Mouse (Mus musculus): ENCODE data around the gene Cntn5. TPM values are rescaled to one million over a fixed set of nuclear protein-coding genes. Genes with fewer than 3 reads are reported as not detected.

The Cntn5 gene
- polyA plus RNA-seq, 1 experiment from 2014 or later, result 0.41 TPM

DNA sequence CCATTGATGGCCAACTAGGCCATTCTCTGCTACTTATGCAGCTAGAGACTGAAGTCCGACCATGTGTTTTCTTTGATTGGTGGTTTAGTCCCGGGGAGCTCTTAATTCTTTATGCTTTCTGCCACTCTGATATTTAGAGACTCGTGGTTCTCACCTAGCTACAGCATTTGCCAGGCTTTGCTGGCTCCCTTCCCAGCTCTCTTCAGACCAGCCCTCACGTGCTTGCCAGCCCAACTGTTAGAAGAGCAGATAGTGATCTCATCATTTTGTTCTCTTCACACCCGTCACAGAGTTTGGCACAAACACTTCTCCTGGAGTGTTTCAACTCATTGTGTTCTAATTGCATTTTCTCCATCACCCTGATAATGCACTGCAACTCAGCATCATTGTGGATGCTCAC, 1005.5 kb downstream of the Cntn5 start:
- H3K4me3 ChIP-seq (replicated peaks; ENCODE audit: low read length), result no peak overlapping the region
- no peaks in the 10 kb centered on the region for H3K9me3 ChIP-seq (replicated peaks; ENCODE audit: control insufficient read depth, low read length)
- H3K4me1 ChIP-seq (ENCODE audit: control insufficient read depth, insufficient read depth, low read length), result no peaks in the 10 kb centered on the region
- 57% methylated on average over 5 of the region's 5 CpGs for WGBS
- H3K4me2 ChIP-seq (ENCODE audit: low read depth, low read length), result no peak overlapping the region
- H3K27ac ChIP-seq (ENCODE audit: low read length), result no peak overlapping the region
- no peak for ATAC-seq (ENCODE audit: insufficient read depth, low FRiP score)
- no peaks in the 10 kb centered on the region for H3K36me3 ChIP-seq (ENCODE audit: control insufficient read depth, insufficient read depth, low read length)
- no peaks in the 10 kb centered on the region for H3K27me3 ChIP-seq (ENCODE audit: control insufficient read depth, insufficient read depth, low read length)
- no peak overlapping the region for H3K9ac ChIP-seq (ENCODE audit: low read length)

DNA sequence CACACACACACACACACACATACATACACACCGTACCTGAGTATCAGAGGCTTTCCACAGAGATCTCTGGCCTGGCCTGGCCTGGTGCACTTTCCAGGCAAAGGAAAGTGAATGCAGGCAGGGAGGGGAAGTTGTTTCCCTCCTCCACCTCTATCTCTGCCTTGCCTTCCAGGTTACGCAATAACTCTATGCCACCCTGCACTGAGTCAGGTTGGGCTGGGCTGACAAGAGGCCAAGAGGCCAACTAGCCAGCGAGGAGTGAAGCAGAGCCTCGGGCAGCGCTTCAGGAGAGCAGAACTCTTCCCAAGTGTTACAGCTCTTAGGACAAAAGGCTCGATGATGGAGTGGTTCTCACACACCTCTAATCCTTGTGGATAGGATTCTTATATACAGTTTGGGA, 1018.4 kb downstream of the Cntn5 start:
- 79% methylated on average over 6 of the region's 6 CpGs for WGBS
- no peaks in the 10 kb centered on the region for H3K27me3 ChIP-seq (ENCODE audit: control insufficient read depth, insufficient read depth, low read length)

DNA sequence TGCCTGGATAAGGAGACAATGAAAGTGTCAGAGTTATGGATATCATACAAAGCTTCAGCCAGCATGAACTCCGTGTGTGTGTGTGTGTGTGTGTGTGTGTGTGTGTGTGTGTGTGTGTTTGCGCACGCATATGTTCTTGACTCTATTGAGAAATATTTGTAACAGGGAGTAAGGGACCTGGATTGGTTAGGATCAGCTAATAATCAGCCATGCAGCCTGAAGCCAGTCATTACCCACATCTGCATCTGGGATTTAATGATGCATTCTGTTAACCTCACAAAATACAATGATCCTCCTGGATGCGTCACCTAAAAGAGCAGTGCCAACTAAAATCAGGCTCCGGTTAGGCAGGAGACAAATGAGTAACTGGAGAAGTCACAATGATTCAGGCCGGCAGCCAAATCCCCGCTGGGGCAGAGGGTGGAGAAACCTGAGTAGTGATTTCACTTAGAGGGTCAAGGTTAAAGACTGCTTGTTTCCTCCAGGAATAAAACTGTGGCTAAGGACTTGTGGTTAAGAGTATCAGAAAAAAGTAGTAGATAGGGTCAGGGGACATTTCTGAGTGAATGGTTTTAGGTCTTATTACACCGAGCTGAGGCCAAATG, 1021.7 kb downstream of the Cntn5 start:
- no peaks in the 10 kb centered on the region for H3K36me3 ChIP-seq (ENCODE audit: control insufficient read depth, insufficient read depth, low read length)
- H3K27me3 ChIP-seq (ENCODE audit: control insufficient read depth, insufficient read depth, low read length), result no peaks in the 10 kb centered on the region
- H3K9me3 ChIP-seq (replicated peaks; ENCODE audit: control insufficient read depth, low read length), result no peaks in the 10 kb centered on the region
- ATAC-seq (ENCODE audit: insufficient read depth, low FRiP score), result no peak
- no peak overlapping the region for H3K27ac ChIP-seq (ENCODE audit: low read length)
- H3K4me2 ChIP-seq (ENCODE audit: low read depth, low read length), result no peak overlapping the region
- 60% methylated on average over 8 of the region's 8 CpGs for WGBS
- H3K9ac ChIP-seq (ENCODE audit: low read length), result no peak overlapping the region
- H3K4me3 ChIP-seq (replicated peaks; ENCODE audit: low read length), result no peak overlapping the region
- H3K4me1 ChIP-seq (ENCODE audit: control insufficient read depth, insufficient read depth, low read length), result no peaks in the 10 kb centered on the region

More for the DNA sequence above, 1018.4 kb downstream of the Cntn5 start:
- Histone ChIP-seq H3K36me3 (ENCODE audit: control insufficient read depth, insufficient read depth, low read length) (no peaks in the 10 kb centered on the region), H3K4me2 (ENCODE audit: low read depth, low read length) (no peak overlapping the region), H3K4me1 (ENCODE audit: control insufficient read depth, insufficient read depth, low read length) (no peaks in the 10 kb centered on the region), H3K9me3 (replicated peaks; ENCODE audit: control insufficient read depth, low read length) (no peaks in the 10 kb centered on the region), H3K9ac (ENCODE audit: low read length) (no peak overlapping the region), H3K4me3 (replicated peaks; ENCODE audit: low read length) (no peak overlapping the region), H3K27ac (ENCODE audit: low read length) (no peak overlapping the region)
- no peak for ATAC-seq (ENCODE audit: insufficient read depth, low FRiP score)

DNA sequence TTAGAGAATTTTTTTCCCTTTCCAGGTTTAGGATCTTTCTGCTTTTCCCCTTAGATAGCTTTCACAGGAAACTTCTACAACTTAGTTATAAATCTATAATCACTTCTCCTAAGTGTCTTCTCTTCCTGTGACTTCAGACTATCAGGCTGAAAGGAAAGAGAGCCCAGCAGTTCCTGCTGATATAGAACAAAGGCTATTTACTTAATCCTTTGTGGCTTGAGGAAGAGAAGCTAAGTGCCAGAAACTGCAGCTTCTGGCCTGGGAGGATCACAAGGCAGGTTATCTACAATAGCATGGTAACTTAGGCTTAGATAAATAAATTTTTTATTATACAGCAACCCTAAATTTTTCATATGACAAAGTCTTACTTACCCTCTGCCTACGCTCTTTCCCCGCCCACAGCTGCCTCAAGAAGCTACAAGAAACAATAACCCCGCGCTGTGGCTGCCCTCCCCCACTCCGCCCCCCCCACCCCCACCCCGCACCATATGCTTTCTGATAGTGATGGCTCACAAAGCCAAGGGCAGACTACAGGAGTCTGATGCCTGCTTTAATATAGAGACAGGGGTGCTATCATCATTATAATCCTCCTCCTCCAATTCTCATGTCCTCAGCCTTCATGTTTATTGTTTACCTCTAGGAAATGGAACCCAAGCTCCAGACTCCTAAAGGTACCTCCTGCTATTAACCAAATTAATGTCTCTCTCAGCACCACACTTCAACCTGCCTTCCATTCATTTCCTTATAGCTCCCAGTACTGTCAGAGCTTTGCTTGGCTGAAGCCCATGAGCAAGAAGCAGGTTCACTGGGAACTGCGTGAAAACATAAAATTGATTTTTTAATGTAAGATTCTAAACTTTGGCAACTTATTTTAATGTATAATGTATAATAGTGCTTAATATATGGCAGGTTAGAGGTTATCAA, 1032.2 kb downstream of the Cntn5 start:
- Histone ChIP-seq H3K9me3 (replicated peaks; ENCODE audit: control insufficient read depth, low read length) (no peaks in the 10 kb centered on the region), H3K27me3 (ENCODE audit: control insufficient read depth, insufficient read depth, low read length) (no peaks in the 10 kb centered on the region), H3K4me2 (ENCODE audit: low read depth, low read length) (no peak overlapping the region), H3K9ac (ENCODE audit: low read length) (no peak overlapping the region), H3K4me3 (replicated peaks; ENCODE audit: low read length) (no peak overlapping the region), H3K36me3 (ENCODE audit: control insufficient read depth, insufficient read depth, low read length) (no peaks in the 10 kb centered on the region), H3K27ac (ENCODE audit: low read length) (no peak overlapping the region), H3K4me1 (ENCODE audit: control insufficient read depth, insufficient read depth, low read length) (no peaks in the 10 kb centered on the region)
- WGBS, result 37% methylated on average over 7 of the region's 7 CpGs
- no peak for ATAC-seq (ENCODE audit: insufficient read depth, low FRiP score)

DNA sequence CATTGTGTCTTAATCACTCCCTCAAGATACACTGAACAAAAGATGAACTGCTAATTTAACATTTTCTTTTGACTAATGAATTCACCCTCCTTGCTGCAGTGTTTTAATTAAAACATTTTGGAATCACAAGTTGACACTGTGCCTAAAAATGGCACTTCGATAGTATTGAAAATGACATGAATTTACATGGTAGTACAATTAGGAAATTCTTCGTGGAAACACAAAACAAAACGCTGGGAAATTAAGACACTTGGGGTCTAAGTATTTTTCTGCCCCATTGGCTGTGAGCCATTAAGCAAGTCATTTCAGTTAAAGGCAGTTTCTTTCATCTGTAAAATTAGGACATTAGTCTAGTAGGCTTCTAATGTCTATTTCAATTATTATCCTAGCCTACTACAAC, 1043.9 kb downstream of the Cntn5 start:
- WGBS, result 78% methylated on average over 3 of the region's 3 CpGs
- Histone ChIP-seq H3K4me2 (ENCODE audit: low read depth, low read length) (no peak overlapping the region), H3K9me3 (replicated peaks; ENCODE audit: control insufficient read depth, low read length) (no peaks in the 10 kb centered on the region), H3K9ac (ENCODE audit: low read length) (no peak overlapping the region), H3K36me3 (ENCODE audit: control insufficient read depth, insufficient read depth, low read length) (no peaks in the 10 kb centered on the region), H3K27me3 (ENCODE audit: control insufficient read depth, insufficient read depth, low read length) (no peaks in the 10 kb centered on the region), H3K27ac (ENCODE audit: low read length) (no peak overlapping the region), H3K4me3 (replicated peaks; ENCODE audit: low read length) (no peak overlapping the region), H3K4me1 (ENCODE audit: control insufficient read depth, insufficient read depth, low read length) (no peaks in the 10 kb centered on the region)
- ATAC-seq (ENCODE audit: insufficient read depth, low FRiP score), result no peak

DNA sequence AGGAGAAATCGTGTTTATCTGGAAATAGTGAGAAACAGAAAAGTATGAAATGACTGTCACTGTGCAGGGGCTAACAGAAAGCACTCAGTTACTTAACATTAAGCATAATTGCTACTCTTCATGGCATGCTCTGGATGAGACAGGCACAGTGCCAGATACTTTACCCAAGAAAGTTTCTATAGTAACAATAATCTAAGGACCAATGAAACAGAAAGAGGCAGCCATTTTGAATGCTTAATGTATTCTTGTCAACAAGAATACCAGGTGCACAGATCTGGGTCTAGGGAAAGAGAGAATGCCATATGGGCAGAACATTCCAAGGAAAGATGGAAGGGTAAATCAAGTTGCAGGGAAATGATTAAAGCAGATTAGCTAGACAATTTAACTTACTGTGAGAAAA, 1045.3 kb downstream of the Cntn5 start:
- Histone ChIP-seq H3K9ac (ENCODE audit: low read length) (no peak overlapping the region), H3K27me3 (ENCODE audit: control insufficient read depth, insufficient read depth, low read length) (no peaks in the 10 kb centered on the region), H3K4me2 (ENCODE audit: low read depth, low read length) (no peak overlapping the region), H3K27ac (ENCODE audit: low read length) (no peak overlapping the region), H3K4me1 (ENCODE audit: control insufficient read depth, insufficient read depth, low read length) (no peaks in the 10 kb centered on the region), H3K36me3 (ENCODE audit: control insufficient read depth, insufficient read depth, low read length) (no peaks in the 10 kb centered on the region), H3K9me3 (replicated peaks; ENCODE audit: control insufficient read depth, low read length) (no peaks in the 10 kb centered on the region), H3K4me3 (replicated peaks; ENCODE audit: low read length) (no peak overlapping the region)
- no peak for ATAC-seq (ENCODE audit: insufficient read depth, low FRiP score)
- WGBS, result 51% methylated on average over 1 of the region's 1 CpGs

DNA sequence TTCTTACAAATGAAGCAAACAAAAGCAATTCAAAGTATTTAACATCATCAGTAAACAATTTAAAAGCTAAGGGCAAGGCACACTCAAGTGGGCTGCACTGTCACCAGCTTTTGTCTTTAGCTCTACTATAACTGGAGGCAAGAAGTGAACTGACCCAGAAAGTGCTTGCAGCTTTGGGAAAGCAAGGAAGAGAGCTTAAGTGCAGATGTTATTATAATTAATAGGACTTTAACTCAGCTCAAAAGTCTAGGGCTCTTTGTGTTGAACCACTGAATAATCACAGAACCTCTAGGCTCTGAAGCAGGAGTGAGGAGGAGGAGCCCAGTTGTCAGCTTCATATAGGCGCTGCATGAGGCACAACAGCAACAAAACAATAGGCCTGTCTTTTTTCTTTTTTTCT, 1049.8 kb downstream of the Cntn5 start:
- no peak overlapping the region for H3K9ac ChIP-seq (ENCODE audit: low read length)
- no peaks in the 10 kb centered on the region for H3K4me1 ChIP-seq (ENCODE audit: control insufficient read depth, insufficient read depth, low read length)
- H3K4me2 ChIP-seq (ENCODE audit: low read depth, low read length), result no peak overlapping the region
- ATAC-seq (ENCODE audit: insufficient read depth, low FRiP score), result no peak
- H3K36me3 ChIP-seq (ENCODE audit: control insufficient read depth, insufficient read depth, low read length), result no peaks in the 10 kb centered on the region
- no peaks in the 10 kb centered on the region for H3K27me3 ChIP-seq (ENCODE audit: control insufficient read depth, insufficient read depth, low read length)
- WGBS, result 83% methylated on average over 1 of the region's 1 CpGs
- no peak overlapping the region for H3K27ac ChIP-seq (ENCODE audit: low read length)
- H3K4me3 ChIP-seq (replicated peaks; ENCODE audit: low read length), result no peak overlapping the region
- no peaks in the 10 kb centered on the region for H3K9me3 ChIP-seq (replicated peaks; ENCODE audit: control insufficient read depth, low read length)

DNA sequence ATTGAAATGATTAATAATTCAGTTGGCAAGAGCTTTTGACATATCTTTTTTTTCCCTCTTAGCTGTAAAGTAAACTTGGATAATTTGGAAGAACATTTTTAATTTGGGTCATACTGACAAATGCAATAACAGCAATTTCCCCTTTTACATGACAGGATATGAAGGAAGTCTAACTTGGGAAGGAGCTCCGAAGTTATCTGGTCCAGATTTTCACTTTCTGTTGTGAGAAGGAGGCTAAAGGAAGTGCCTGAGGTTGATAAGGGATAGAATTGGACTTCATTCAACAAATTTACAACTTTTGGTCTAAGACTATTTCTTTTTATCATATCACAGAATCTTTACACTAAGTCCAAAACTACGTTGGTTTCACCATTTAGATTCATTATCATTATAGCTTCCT, 1074.3 kb downstream of the Cntn5 start:
- no peak overlapping the region for H3K27ac ChIP-seq (ENCODE audit: low read length)

DNA sequence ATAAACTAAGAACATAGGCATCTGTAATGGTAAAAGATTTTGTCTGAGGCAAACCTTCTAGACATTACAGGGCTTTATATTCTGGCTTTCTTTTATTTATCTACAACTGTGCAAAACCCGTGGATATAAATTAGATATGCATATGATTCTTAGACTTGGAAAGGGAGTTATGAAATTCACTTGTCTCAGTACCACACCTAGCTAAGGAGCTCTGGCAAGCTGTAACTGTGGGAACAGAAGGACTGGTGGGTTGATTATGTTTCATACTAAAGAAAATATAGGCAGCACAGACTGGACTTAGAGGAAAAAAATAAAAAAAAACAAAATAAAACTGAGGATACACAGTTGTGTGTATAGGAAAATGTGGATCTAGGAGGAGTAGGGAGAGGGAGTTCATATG, 1084.6 kb downstream of the Cntn5 start:
- no peak overlapping the region for H3K4me2 ChIP-seq (ENCODE audit: low read depth, low read length)
- H3K9ac ChIP-seq (ENCODE audit: low read length), result no peak overlapping the region
- 82% methylated on average over 1 of the region's 1 CpGs for WGBS
- H3K9me3 ChIP-seq (replicated peaks; ENCODE audit: control insufficient read depth, low read length), result no peaks in the 10 kb centered on the region
- H3K27me3 ChIP-seq (ENCODE audit: control insufficient read depth, insufficient read depth, low read length), result no peaks in the 10 kb centered on the region
- no peak overlapping the region for H3K4me3 ChIP-seq (replicated peaks; ENCODE audit: low read length)
- no peaks in the 10 kb centered on the region for H3K36me3 ChIP-seq (ENCODE audit: control insufficient read depth, insufficient read depth, low read length)
- H3K27ac ChIP-seq (ENCODE audit: low read length), result no peak overlapping the region
- no peaks in the 10 kb centered on the region for H3K4me1 ChIP-seq (ENCODE audit: control insufficient read depth, insufficient read depth, low read length)
- ATAC-seq (ENCODE audit: insufficient read depth, low FRiP score), result no peak

More for the DNA sequence above, 1074.3 kb downstream of the Cntn5 start:
- H3K4me1 ChIP-seq (ENCODE audit: control insufficient read depth, insufficient read depth, low read length), result no peaks in the 10 kb centered on the region
- H3K9ac ChIP-seq (ENCODE audit: low read length), result no peak overlapping the region
- ATAC-seq (ENCODE audit: insufficient read depth, low FRiP score), result no peak
- no peak overlapping the region for H3K4me3 ChIP-seq (replicated peaks; ENCODE audit: low read length)
- no peaks in the 10 kb centered on the region for H3K27me3 ChIP-seq (ENCODE audit: control insufficient read depth, insufficient read depth, low read length)
- H3K4me2 ChIP-seq (ENCODE audit: low read depth, low read length), result no peak overlapping the region
- no peaks in the 10 kb centered on the region for H3K36me3 ChIP-seq (ENCODE audit: control insufficient read depth, insufficient read depth, low read length)
- WGBS, result 74% methylated on average over 2 of the region's 2 CpGs
- no peaks in the 10 kb centered on the region for H3K9me3 ChIP-seq (replicated peaks; ENCODE audit: control insufficient read depth, low read length)

All from stomach, embryonic 16.5 days (tissue).